Mouse (Mus musculus) megakaryocyte, embryonic 14.5 days (primary cell): Measurements from ENCODE around the gene Zmym6. TPM values are rescaled to one million over a fixed set of nuclear protein-coding genes. Genes with fewer than 3 reads are reported as not detected.

Source experiments
- H3K27me3 ChIP-seq: replicated peaks from 2 replicates; pipeline ENCODE3; 2012; ENCODE audit warnings: inconsistent platforms
- H3K36me3 ChIP-seq: replicated peaks from 2 replicates; pipeline ENCODE3; 2012; ENCODE audit warnings: low read length, inconsistent platforms, mixed read lengths
- H3K4me1 ChIP-seq: 2 replicates; pipeline ENCODE4 v1.6.1; 2012; ENCODE audit warnings: inconsistent platforms
- H3K4me3 ChIP-seq: replicated peaks from 2 replicates; pipeline ENCODE3; 2012; ENCODE audit warnings: moderate library complexity, mild to moderate bottlenecking, inconsistent platforms
- H3K9me3 ChIP-seq: 2 replicates; pipeline ENCODE4 v1.6.1; 2012; ENCODE audit warnings: inconsistent platforms
- FLI1 ChIP-seq: IDR thresholded peaks from 2 replicates; pipeline ENCODE4 v1.6.1; 2012; ENCODE audit warnings: low read length, inconsistent platforms, mixed read lengths
- GATA1 ChIP-seq: IDR thresholded peaks from 3 replicates; pipeline ENCODE4 v1.6.1; 2012; ENCODE audit warnings: mixed read lengths, low read length, inconsistent platforms, borderline replicate concordance
- polyA plus RNA-seq: library from polyadenylated mRNA; stranded (reverse); fragments of >175 nt; gene quantifications from 2 replicates; pipeline ENCODE4 v1.2.3, GENCODE M21; 2012; ENCODE audit warnings: low replicate concordance; ENCODE audit not compliant: insufficient read depth

Zmym6 gene
- polyA plus RNA-seq, 1 experiment = 0.09 TPM

- TF ChIP-seq GATA1 (no peak), FLI1 (no peak)
- Histone ChIP-seq H3K36me3 (peaks cover 22% of the 10 kb centered on the region), H3K27me3 (no peaks in the 10 kb centered on the region), H3K4me1 (peaks cover 36% of the 10 kb centered on the region), H3K9me3 (no peaks in the 10 kb centered on the region), H3K4me3 (no peak within 1 kb of the TSS)
Measured at GRCm38 (mm10) chr4:127123391-127123790, 46.2 kb downstream of the Zmym6 start, which contains the start of gene Tmem35b. TSS of gene Tmem35b (plus strand) at chr4:127123691.

- peaks cover 40% of the 10 kb centered on the region for H3K4me1 ChIP-seq
- no peaks in the 10 kb centered on the region for H3K27me3 ChIP-seq
- H3K36me3 ChIP-seq = peaks cover 31% of the 10 kb centered on the region
- H3K9me3 ChIP-seq = 0 out of 2 replicates have a peak, but pooled peaks cover 3% of the 10 kb centered on the region
- no peak overlapping the region for H3K4me3 ChIP-seq
- TF ChIP-seq GATA1 (no peak), FLI1 (no peak)
Measured at GRCm38 (mm10) chr4:127124331-127124730, 47.1 kb downstream of the Zmym6 start.

GRCm38 (mm10) chr4:127125834-127126463, 48.8 kb downstream of the Zmym6 start:
- Histone ChIP-seq H3K36me3 (peaks cover 34% of the 10 kb centered on the region), H3K27me3 (no peaks in the 10 kb centered on the region), H3K4me3 (peak overlapping the region; percentile 95), H3K9me3 (0 out of 2 replicates have a peak, but pooled peaks cover 3% of the 10 kb centered on the region), H3K4me1 (peaks cover 40% of the 10 kb centered on the region)
- TF ChIP-seq FLI1 (no peak), GATA1 (no peak)

- Histone ChIP-seq H3K27me3 (peaks cover 19% of the 10 kb centered on the region), H3K9me3 (peaks cover 6% of the 10 kb centered on the region; the same call in 1 of the 2 replicates), H3K4me3 (no peak overlapping the region), H3K4me1 (no peaks in the 10 kb centered on the region), H3K36me3 (no peaks in the 10 kb centered on the region)
- TF ChIP-seq GATA1 = no peak
- no peak for TF ChIP-seq FLI1
Measured at GRCm38 (mm10) chr4:127134687-127135086, 57.5 kb downstream of the Zmym6 start.

GRCm38 (mm10) chr4:127137591-127137990, 60.4 kb downstream of the Zmym6 start:
- Histone ChIP-seq H3K4me3 (no peak overlapping the region), H3K4me1 (no peaks in the 10 kb centered on the region), H3K27me3 (peaks cover 18% of the 10 kb centered on the region), H3K9me3 (peaks cover 6% of the 10 kb centered on the region; the same call in 1 of the 2 replicates), H3K36me3 (no peaks in the 10 kb centered on the region)
- TF ChIP-seq FLI1 (no peak), GATA1 (no peak)

GRCm38 (mm10) chr4:127138486-127138885, 61.3 kb downstream of the Zmym6 start:
- H3K4me3 ChIP-seq = no peak overlapping the region
- TF ChIP-seq GATA1 (no peak), FLI1 (no peak)

GRCm38 (mm10) chr4:127150031-127150430, 72.8 kb downstream of the Zmym6 start:
- no peak for TF ChIP-seq GATA1
- TF ChIP-seq FLI1 = no peak
- Histone ChIP-seq H3K27me3 (peaks cover 7% of the 10 kb centered on the region), H3K9me3 (no peaks in the 10 kb centered on the region), H3K4me1 (no peaks in the 10 kb centered on the region), H3K4me3 (no peak overlapping the region), H3K36me3 (no peaks in the 10 kb centered on the region)

More at GRCm38 (mm10) chr4:127138486-127138885, 61.3 kb downstream of the Zmym6 start:
- Histone ChIP-seq H3K9me3 (peaks cover 6% of the 10 kb centered on the region; the same call in 1 of the 2 replicates), H3K27me3 (peaks cover 18% of the 10 kb centered on the region), H3K4me1 (no peaks in the 10 kb centered on the region), H3K36me3 (no peaks in the 10 kb centered on the region)

GRCm38 (mm10) chr4:127153345-127153744, 76.2 kb downstream of the Zmym6 start:
- TF ChIP-seq GATA1 = no peak
- TF ChIP-seq FLI1 = no peak

GRCm38 (mm10) chr4:127155757-127156156, 78.6 kb downstream of the Zmym6 start:
- no peaks in the 10 kb centered on the region for H3K36me3 ChIP-seq
- H3K9me3 ChIP-seq = peaks cover 3% of the 10 kb centered on the region; the same call in 1 of the 2 replicates
- H3K27me3 ChIP-seq = peaks cover 2% of the 10 kb centered on the region
- TF ChIP-seq FLI1 (no peak), GATA1 (no peak)
- no peak overlapping the region for H3K4me3 ChIP-seq
- H3K4me1 ChIP-seq = no peaks in the 10 kb centered on the region

More at GRCm38 (mm10) chr4:127153345-127153744, 76.2 kb downstream of the Zmym6 start:
- peaks cover 3% of the 10 kb centered on the region; the same call in 1 of the 2 replicates for H3K9me3 ChIP-seq
- no peak overlapping the region for H3K4me3 ChIP-seq
- no peaks in the 10 kb centered on the region for H3K36me3 ChIP-seq
- H3K27me3 ChIP-seq = peaks cover 7% of the 10 kb centered on the region
- no peaks in the 10 kb centered on the region for H3K4me1 ChIP-seq

- Histone ChIP-seq H3K9me3 (peaks cover 3% of the 10 kb centered on the region; the same call in 1 of the 2 replicates), H3K4me1 (no peaks in the 10 kb centered on the region), H3K4me3 (no peak overlapping the region), H3K27me3 (peaks cover 5% of the 10 kb centered on the region), H3K36me3 (no peaks in the 10 kb centered on the region)
- TF ChIP-seq GATA1 (no peak), FLI1 (no peak)
Measured at GRCm38 (mm10) chr4:127157746-127158145, 80.6 kb downstream of the Zmym6 start.
